Mouse (Mus musculus) forebrain, postnatal 0 days (tissue): Measurements from ENCODE around the gene Atpaf2. TPM values are rescaled to one million over a fixed set of nuclear protein-coding genes. Genes with fewer than 3 reads are reported as not detected.
"Not testable (repeated sequence)": the region's sequence is repeated elsewhere in the genome, so short reads cannot be mapped to it uniquely, and the experiment has no call there.

ENCODE experiments used
- ATAC-seq: fragments of 200-750 bp; cut with Nextera tagmentation; 2 replicates; pipeline ENCODE4 v1.8.0; 2017; ENCODE audit warnings: mild to moderate bottlenecking, moderate library complexity
- DNase-seq: peaks from one replicate; pipeline ENCODE4 v3.0.0-alpha.2; 2015
- H3K27ac ChIP-seq: fragments of 300-500 bp; sonication (generic); 2 replicates; pipeline ENCODE4 v1.5.1; 2014; ENCODE audit warnings: low read depth, mild to moderate bottlenecking, antibody characterized with exemption, low read length, moderate library complexity, mixed read lengths
- H3K27me3 ChIP-seq: fragments of 300-500 bp; sonication (generic); 2 replicates; pipeline ENCODE4 v1.6.1; 2014; ENCODE audit warnings: mild to moderate bottlenecking, low read length, mixed read lengths; ENCODE audit not compliant: insufficient read depth
- H3K36me3 ChIP-seq: fragments of 300-500 bp; sonication (generic); 2 replicates; pipeline ENCODE4 v1.6.1; 2014; ENCODE audit warnings: mild to moderate bottlenecking, moderate library complexity; ENCODE audit not compliant: insufficient read depth
- H3K4me1 ChIP-seq: fragments of 300-500 bp; sonication (generic); 2 replicates; pipeline ENCODE4 v1.6.1; 2014; ENCODE audit warnings: antibody characterized with exemption; ENCODE audit not compliant: insufficient read depth
- H3K4me2 ChIP-seq: fragments of 300-500 bp; sonication (generic); 2 replicates; pipeline ENCODE4 v1.6.1; 2014; ENCODE audit warnings: low read depth, mild to moderate bottlenecking, moderate library complexity
- H3K4me3 ChIP-seq: fragments of 300-500 bp; sonication (generic); 2 replicates; pipeline ENCODE4 v1.5.1; 2014; ENCODE audit warnings: low read depth, low read length, mixed read lengths
- H3K9ac ChIP-seq: fragments of 300-500 bp; sonication (generic); 2 replicates; pipeline ENCODE4 v1.6.1; 2014; ENCODE audit warnings: mild to moderate bottlenecking
- H3K9me3 ChIP-seq: fragments of 300-500 bp; sonication (generic); 2 replicates; pipeline ENCODE4 v1.6.1; 2016; ENCODE audit warnings: low read length
- CTCF ChIP-seq: sonication (generic); IDR thresholded peaks from 2 replicates; pipeline ENCODE4 v1.5.1; 2016; ENCODE audit warnings: antibody characterized with exemption, control low read depth, low read depth
- WGBS: fragments of 180-500 bp; shearing (Covaris S2); extraction: QIAGEN DNeasy Blood & Tissue Kit; methylation state at CpG from one replicate; pipeline ENCODE4 v1.1.7; 2014; 5-methylcytosine and 5-hydroxymethylcytosine counted together
- polyA plus RNA-seq: library from polyadenylated mRNA; unstranded; fragments of >200 nt; fragmentation: Nextera tagmentation; extraction: Ambion mirVana; gene quantifications from 2 replicates; pipeline ENCODE4 v1.2.1, GENCODE M21; 2015
- total RNA-seq: library from RNA; depleted of rRNA; stranded (reverse); fragments of >200 nt; gene quantifications from 2 replicates; pipeline ENCODE4 v1.2.3, GENCODE M21; 2014

Atpaf2 gene
- total and polyA plus RNA-seq, 2 experiments from 2014 or later = 34.5 to 50.8 TPM

- WGBS = 51% methylated on average over 7 of the region's 7 CpGs
- Histone ChIP-seq H3K36me3 (peaks cover 82% of the 10 kb centered on the region), H3K4me2 (no peak overlapping the region), H3K9ac (no peak overlapping the region), H3K27me3 (no peaks in the 10 kb centered on the region), H3K27ac (no peak overlapping the region), H3K9me3 (no peaks in the 10 kb centered on the region), H3K4me1 (no peaks in the 10 kb centered on the region), H3K4me3 (no peak overlapping the region)
- DNase-seq (no peak), ATAC-seq (no peak)
- no peak for TF ChIP-seq CTCF
Measured at GRCm38 (mm10) chr11:60440176-60440575, 21.9 kb upstream of the Atpaf2 start.

DNA sequence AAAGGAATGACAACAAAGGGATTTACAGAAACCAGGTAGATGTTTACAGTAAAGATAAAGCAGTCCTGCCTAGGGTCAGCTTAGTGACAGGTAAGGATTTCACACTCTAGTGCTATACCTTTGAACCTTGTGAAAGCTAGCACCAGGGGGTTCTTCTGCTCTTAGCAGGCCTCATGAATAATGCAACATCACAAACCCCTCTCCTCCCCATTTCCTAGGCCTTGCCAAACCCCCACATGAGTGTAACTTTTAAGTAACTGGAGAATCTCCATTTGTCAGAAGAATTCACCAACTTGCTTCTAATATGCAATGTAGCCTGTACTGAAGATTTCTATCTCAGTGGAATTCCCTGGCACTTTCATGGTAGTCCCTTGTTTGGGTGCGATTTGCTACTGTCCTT is 21.4 kb upstream of the Atpaf2 start:
- H3K9ac ChIP-seq, H3K27me3 ChIP-seq, H3K4me3 ChIP-seq, H3K9me3 ChIP-seq, H3K27ac ChIP-seq, DNase-seq, H3K4me1 ChIP-seq, H3K4me2 ChIP-seq, ATAC-seq: not testable (repeated sequence)
- 21% methylated on average over 1 of the region's 1 CpGs for WGBS
- peaks cover 86% of the 10 kb centered on the region for H3K36me3 ChIP-seq

DNA sequence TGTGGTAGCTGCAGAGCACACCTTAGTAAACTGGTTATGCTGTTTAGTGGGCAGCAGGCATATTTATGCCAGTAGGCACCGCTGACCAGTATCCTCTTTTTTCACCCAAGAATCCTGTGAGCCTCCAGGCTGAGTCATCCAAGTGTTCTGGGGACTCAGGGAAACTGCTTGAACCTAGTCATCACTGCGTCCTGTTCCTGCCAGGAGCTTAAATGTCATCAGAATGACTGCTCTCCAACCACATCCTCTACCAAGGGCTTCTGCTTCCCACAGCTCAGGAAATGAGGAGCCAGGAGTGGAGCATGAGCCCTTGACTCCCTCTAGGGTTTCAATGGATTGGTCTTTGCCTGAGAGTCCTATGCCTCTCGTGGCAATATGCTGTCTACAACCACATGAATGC is 18.4 kb upstream of the Atpaf2 start:
- no peak for DNase-seq
- WGBS = 91% methylated on average over 3 of the region's 3 CpGs
- TF ChIP-seq CTCF = no peak
- H3K36me3 ChIP-seq = peaks cover 77% of the 10 kb centered on the region
- no peaks in the 10 kb centered on the region for H3K9me3 ChIP-seq
- no peaks in the 10 kb centered on the region for H3K4me1 ChIP-seq
- no peak for ATAC-seq
- H3K27me3 ChIP-seq = no peaks in the 10 kb centered on the region
- no peak overlapping the region for H3K4me2 ChIP-seq
- H3K4me3 ChIP-seq = no peak overlapping the region
- no peak overlapping the region for H3K27ac ChIP-seq
- H3K9ac ChIP-seq = no peak overlapping the region

DNA sequence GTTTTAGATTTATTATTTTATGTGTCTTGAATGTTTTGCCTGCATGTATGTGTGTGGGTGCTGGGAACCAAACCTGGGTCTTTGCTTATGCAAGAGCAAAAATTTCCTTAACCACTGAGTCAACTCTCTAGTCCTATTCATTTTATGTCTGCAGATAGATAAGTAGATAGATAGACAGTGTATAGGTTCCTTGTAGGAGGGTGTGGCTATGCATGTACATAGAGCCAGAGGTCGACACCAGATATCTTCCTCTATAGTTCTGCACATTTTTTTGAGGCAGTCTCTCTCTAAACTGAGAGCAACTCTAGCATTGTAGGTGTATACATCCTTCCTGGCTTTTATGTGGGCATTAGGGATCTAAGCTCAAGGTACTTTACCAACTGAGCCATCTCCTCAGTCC is 16.9 kb upstream of the Atpaf2 start:
- Histone ChIP-seq H3K36me3 (peaks cover 75% of the 10 kb centered on the region), H3K9me3 (no peaks in the 10 kb centered on the region), H3K4me1 (no peaks in the 10 kb centered on the region), H3K27ac (no peak overlapping the region), H3K27me3 (no peaks in the 10 kb centered on the region), H3K4me3 (no peak overlapping the region), H3K4me2 (no peak overlapping the region), H3K9ac (no peak overlapping the region)
- no peak for TF ChIP-seq CTCF
- no peak for DNase-seq
- ATAC-seq = no peak
- WGBS = 91% methylated on average over 1 of the region's 1 CpGs

DNA sequence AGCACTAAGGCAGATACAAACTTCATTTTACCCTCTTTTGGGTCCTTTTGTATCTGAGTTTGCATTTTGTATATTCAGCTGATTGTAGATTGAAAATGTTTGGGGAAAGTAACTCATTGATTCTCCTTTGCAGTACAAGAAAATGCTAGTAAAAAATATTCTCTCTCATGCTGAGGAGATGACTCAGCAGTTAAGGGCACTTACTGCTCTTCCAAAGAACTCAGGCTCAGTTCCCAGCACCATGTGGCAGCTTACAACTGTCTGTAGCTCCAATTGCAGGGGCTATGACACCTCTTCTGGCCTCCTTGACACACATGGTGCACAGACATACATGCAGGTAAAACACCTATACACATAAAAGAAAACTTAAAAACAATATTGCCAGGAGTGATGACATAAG is 15.2 kb upstream of the Atpaf2 start:
- H3K36me3 ChIP-seq = peaks cover 62% of the 10 kb centered on the region

DNA sequence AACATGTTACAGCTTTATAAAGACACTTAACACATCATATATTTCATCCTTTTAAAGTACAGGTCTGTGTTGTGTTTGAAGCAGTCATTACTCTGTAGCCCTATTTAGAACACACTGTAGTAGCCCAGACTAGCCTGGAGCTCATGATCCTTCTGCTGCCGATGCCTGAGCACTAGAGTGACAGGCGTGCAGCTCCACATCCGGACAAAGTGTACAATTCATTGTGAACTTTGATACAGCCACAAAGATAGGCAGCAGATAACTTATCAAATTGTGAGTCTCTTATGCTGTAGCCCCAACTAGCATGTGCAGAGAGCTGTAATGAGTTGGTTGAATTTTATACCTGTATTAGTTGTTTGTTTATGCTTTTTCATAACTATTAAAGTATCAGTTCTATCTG is 9.4 kb upstream of the Atpaf2 start:
- peaks cover 31% of the 10 kb centered on the region for H3K36me3 ChIP-seq
- ATAC-seq = no peak
- no peaks in the 10 kb centered on the region for H3K27me3 ChIP-seq
- 91% methylated on average over 3 of the region's 3 CpGs for WGBS
- H3K27ac ChIP-seq = no peak overlapping the region
- no peak overlapping the region for H3K4me2 ChIP-seq
- no peak overlapping the region for H3K9ac ChIP-seq
- H3K9me3 ChIP-seq = no peaks in the 10 kb centered on the region
- H3K4me1 ChIP-seq = no peaks in the 10 kb centered on the region
- no peak for DNase-seq
- TF ChIP-seq CTCF = no peak
- no peak overlapping the region for H3K4me3 ChIP-seq

More for the DNA sequence above, 15.2 kb upstream of the Atpaf2 start:
- Histone ChIP-seq H3K9ac (no peak overlapping the region), H3K27me3 (no peaks in the 10 kb centered on the region), H3K9me3 (no peaks in the 10 kb centered on the region), H3K4me2 (no peak overlapping the region), H3K4me3 (no peak overlapping the region), H3K4me1 (no peaks in the 10 kb centered on the region), H3K27ac (no peak overlapping the region)
- TF ChIP-seq CTCF = no peak
- DNase-seq (no peak), ATAC-seq (no peak)

DNA sequence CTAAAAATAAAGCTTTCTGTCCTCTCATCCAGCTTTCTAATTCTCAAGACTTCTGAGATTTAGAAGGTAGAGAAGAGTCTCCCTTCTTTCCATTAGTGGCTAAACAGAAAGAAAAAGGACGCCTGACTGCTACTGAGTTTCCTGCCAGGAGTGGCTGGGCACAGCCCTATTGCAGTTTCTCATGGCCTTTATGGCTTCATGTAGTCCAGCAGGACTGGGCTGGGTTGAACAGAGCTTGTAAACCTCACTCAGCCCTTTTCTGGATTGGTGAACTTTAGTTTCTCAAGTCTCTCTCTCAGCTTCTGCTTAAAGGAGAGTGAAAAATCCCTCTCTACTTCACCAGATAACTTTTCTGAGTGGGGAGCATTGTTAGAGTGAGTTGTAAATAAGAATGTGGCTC is 8.2 kb upstream of the Atpaf2 start:
- Histone ChIP-seq H3K27me3 (no peaks in the 10 kb centered on the region), H3K4me2 (no peak overlapping the region), H3K9me3 (no peaks in the 10 kb centered on the region), H3K36me3 (peaks cover 25% of the 10 kb centered on the region; the same call in 1 of the 2 replicates), H3K4me1 (no peaks in the 10 kb centered on the region), H3K4me3 (no peak overlapping the region), H3K27ac (no peak overlapping the region), H3K9ac (no peak overlapping the region)
- 89% methylated on average over 1 of the region's 1 CpGs for WGBS
- TF ChIP-seq CTCF = no peak
- no peak for ATAC-seq
- no peak for DNase-seq

DNA sequence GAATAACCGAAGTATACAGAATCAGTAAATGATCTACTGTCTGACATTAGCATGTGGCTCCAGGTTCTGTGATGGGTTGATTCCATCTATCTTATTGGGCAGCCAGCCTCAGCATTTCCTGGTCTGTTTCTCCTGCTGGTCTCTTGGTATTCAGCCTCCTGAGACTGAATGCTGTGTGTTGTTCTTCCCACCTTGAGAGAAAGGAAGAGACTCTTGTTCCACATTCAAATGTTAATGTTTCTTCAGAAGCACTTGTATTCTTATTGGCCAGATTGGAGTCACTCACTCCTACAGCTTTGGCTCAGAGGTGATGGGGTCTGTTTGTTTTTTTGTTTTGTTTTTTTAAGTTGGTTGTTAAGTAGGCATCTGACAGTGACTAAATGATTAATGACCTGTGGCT is 4.7 kb upstream of the Atpaf2 start:
- no peak for ATAC-seq
- WGBS = 42% methylated on average over 1 of the region's 1 CpGs
- no peak for DNase-seq

More for the DNA sequence above, 4.7 kb upstream of the Atpaf2 start:
- no peak for TF ChIP-seq CTCF
- no peak overlapping the region for H3K4me3 ChIP-seq
- H3K9me3 ChIP-seq = no peaks in the 10 kb centered on the region
- no peak overlapping the region for H3K9ac ChIP-seq
- H3K4me1 ChIP-seq = peaks cover 11% of the 10 kb centered on the region
- no peak overlapping the region for H3K4me2 ChIP-seq
- 0 out of 2 replicates have a peak, but pooled peaks cover 17% of the 10 kb centered on the region for H3K36me3 ChIP-seq
- no peak overlapping the region for H3K27ac ChIP-seq
- no peaks in the 10 kb centered on the region for H3K27me3 ChIP-seq
